In genomic region chr8:70552836-70553235, GRCm38 (mm10) we compare ENCODE assay signal across 9 mouse cellular contexts. TPM values are rescaled to one million over a fixed set of nuclear protein-coding genes. Genes with fewer than 3 reads are reported as not detected.
DNase-seq lines count a peak whose midpoint lies in the region; ATAC-seq lines count a peak whose summit lies in the region.
"Had no signal": no experiment of that assay in that cellular context is flagged by ENCODE, and none has a peak within 500 bp of the region (broad histone marks: within the 10 kb centered on the region; RNA-seq: fewer than 3 reads in every experiment).

No protein-coding gene starts in this region.

- 0 out of 2 replicates have a peak, but pooled peaks cover 8% of the 10 kb centered on the region for H3K36me3 ChIP-seq in kidney, embryonic 15.5 days
- no peaks in the 10 kb centered on the region for H3K36me3 ChIP-seq in kidney, embryonic 14.5 days (ENCODE audit: control insufficient read depth, insufficient read depth, low read length)
- H3K36me3 ChIP-seq in lung, embryonic 16.5 days (ENCODE audit: control insufficient read depth, insufficient read depth, low read length) = no peaks in the 10 kb centered on the region

- H3K27ac ChIP-seq in kidney, embryonic 15.5 days = peak overlapping the region; percentile 32; the same call in 1 of the 2 replicates
- no peak overlapping the region for H3K27ac ChIP-seq in kidney, embryonic 14.5 days (ENCODE audit: low read depth, low read length)
- H3K27ac ChIP-seq in lung, embryonic 16.5 days (ENCODE audit: low read length) = no peak overlapping the region

- H3K9ac ChIP-seq in kidney, embryonic 15.5 days = no peak overlapping the region
- H3K9ac ChIP-seq in kidney, embryonic 14.5 days (ENCODE audit: low read depth, low read length) = no peak overlapping the region
- H3K9ac ChIP-seq in lung, embryonic 16.5 days (ENCODE audit: low read length) = no peak overlapping the region; the same call in 1 of the 2 replicates

- H3K4me2 ChIP-seq in kidney, embryonic 15.5 days = no peak overlapping the region
- no peak overlapping the region for H3K4me2 ChIP-seq in kidney, embryonic 14.5 days (replicated peaks; ENCODE audit: low read depth, low read length)
- H3K4me2 ChIP-seq in lung, embryonic 16.5 days (ENCODE audit: low read depth, low read length) = no peak overlapping the region

- peak; percentile 49 for DNase-seq in 3T3-L1 (ENCODE audit: low read depth, low spot score)
- DNase-seq in brain, adult 2 months (ENCODE audit: low read depth, low spot score) = peak; percentile 54
- no peak for DNase-seq in urinary bladder, adult 18-20 months (ENCODE audit: low spot score in 2 of 2)
- no peak for DNase-seq in ovary, postnatal 10 days (ENCODE audit: low spot score)
- DNase-seq: cerebellum, adult 9-10 months; kidney, adult 18-20 months had no signal

- peaks cover 38% of the 10 kb centered on the region for H3K4me1 ChIP-seq in kidney, embryonic 15.5 days
- 0 out of 2 replicates have a peak, but pooled peaks cover 18% of the 10 kb centered on the region for H3K4me1 ChIP-seq in kidney, embryonic 14.5 days (ENCODE audit: control insufficient read depth, insufficient read depth, low read length)
- H3K4me1 ChIP-seq in lung, embryonic 16.5 days (replicated peaks; ENCODE audit: control insufficient read depth, insufficient read depth, low read length) = peaks cover 35% of the 10 kb centered on the region

- H3K27me3 ChIP-seq in kidney, embryonic 15.5 days = no peaks in the 10 kb centered on the region
- H3K27me3 ChIP-seq in kidney, embryonic 14.5 days (ENCODE audit: control insufficient read depth, insufficient read depth, low read length) = no peaks in the 10 kb centered on the region
- no peaks in the 10 kb centered on the region for H3K27me3 ChIP-seq in lung, embryonic 16.5 days (ENCODE audit: control insufficient read depth, insufficient read depth, low read depth, low read length)

- H3K4me3 ChIP-seq in kidney, embryonic 15.5 days (replicated peaks) = no peak overlapping the region
- H3K4me3 ChIP-seq in kidney, embryonic 14.5 days (ENCODE audit: low read length) = no peak overlapping the region
- no peak overlapping the region for H3K4me3 ChIP-seq in lung, embryonic 16.5 days (ENCODE audit: low read length)

- no peaks in the 10 kb centered on the region for H3K9me3 ChIP-seq in kidney, embryonic 15.5 days (replicated peaks)
- H3K9me3 ChIP-seq in kidney, embryonic 14.5 days (ENCODE audit: control insufficient read depth, low read length) = no peaks in the 10 kb centered on the region
- H3K9me3 ChIP-seq in lung, embryonic 16.5 days (ENCODE audit: control insufficient read depth, low read length) = no peaks in the 10 kb centered on the region

- ATAC-seq in kidney, embryonic 15.5 days (replicated peaks; ENCODE audit: low FRiP score) = 0 out of 2 replicates have a peak, but pooled peaks have one; percentile 20
- ATAC-seq in kidney, embryonic 14.5 days (ENCODE audit: low FRiP score, low TSS enrichment) = no peak
- 0 out of 2 replicates have a peak, but pooled peaks have one; percentile 34 for ATAC-seq in lung, embryonic 16.5 days (ENCODE audit: low read depth)

- WGBS in kidney, embryonic 15.5 days = 38% methylated on average over 1 of the region's 1 CpGs
- 55% methylated on average over 1 of the region's 1 CpGs for WGBS in kidney, embryonic 14.5 days
- WGBS in lung, embryonic 16.5 days = 9% methylated on average over 1 of the region's 1 CpGs

RNA-seq across cellular contexts. Expression of gene Ell, which starts 13.6 kb away (rescaled TPM):
- polyA plus RNA-seq in kidney, embryonic 15.5 days (2015; fragmentation: Nextera tagmentation; extraction: Ambion mirVana) = 20.3 and 23.8 TPM in 2 replicates
- polyA plus RNA-seq in kidney, embryonic 14.5 days (2014; fragmentation: Nextera tagmentation; extraction: Ambion mirVana) = 12.9 and 22.4 TPM in 2 replicates
- 19.8 and 21.4 TPM in 2 replicates for polyA plus RNA-seq in lung, embryonic 16.5 days (2015; fragmentation: Nextera tagmentation; extraction: Ambion mirVana)

RNA-seq across cellular contexts. Expression of gene Kxd1, which starts 25.1 kb away (rescaled TPM):
- polyA plus RNA-seq in kidney, embryonic 15.5 days (2015; fragmentation: Nextera tagmentation; extraction: Ambion mirVana) = 58.5 and 64.5 TPM in 2 replicates
- 70.0 and 70.9 TPM in 2 replicates for polyA plus RNA-seq in kidney, embryonic 14.5 days (2014; fragmentation: Nextera tagmentation; extraction: Ambion mirVana)
- polyA plus RNA-seq in lung, embryonic 16.5 days (2015; fragmentation: Nextera tagmentation; extraction: Ambion mirVana) = 54.0 and 55.3 TPM in 2 replicates

RNA-seq across cellular contexts. Expression of gene Fkbp8, which starts 25.3 kb away (rescaled TPM):
- 295 and 322 TPM in 2 replicates for polyA plus RNA-seq in kidney, embryonic 15.5 days (2015; fragmentation: Nextera tagmentation; extraction: Ambion mirVana)
- 252 and 291 TPM in 2 replicates for polyA plus RNA-seq in kidney, embryonic 14.5 days (2014; fragmentation: Nextera tagmentation; extraction: Ambion mirVana)
- polyA plus RNA-seq in lung, embryonic 16.5 days (2015; fragmentation: Nextera tagmentation; extraction: Ambion mirVana) = 300 and 319 TPM in 2 replicates

RNA-seq across cellular contexts. Expression of gene Isyna1, which starts 41.3 kb away (rescaled TPM):
- 180 and 198 TPM in 2 replicates for polyA plus RNA-seq in kidney, embryonic 15.5 days (2015; fragmentation: Nextera tagmentation; extraction: Ambion mirVana)
- 102 and 118 TPM in 2 replicates for polyA plus RNA-seq in kidney, embryonic 14.5 days (2014; fragmentation: Nextera tagmentation; extraction: Ambion mirVana)
- 118 and 121 TPM in 2 replicates for polyA plus RNA-seq in lung, embryonic 16.5 days (2015; fragmentation: Nextera tagmentation; extraction: Ambion mirVana)

RNA-seq across cellular contexts. Expression of gene Uba52, which starts 42.2 kb away (rescaled TPM):
- polyA plus RNA-seq in kidney, embryonic 15.5 days (2015; fragmentation: Nextera tagmentation; extraction: Ambion mirVana) = 954 and 1,022 TPM in 2 replicates
- 1,078 and 1,559 TPM in 2 replicates for polyA plus RNA-seq in kidney, embryonic 14.5 days (2014; fragmentation: Nextera tagmentation; extraction: Ambion mirVana)
- 917 and 987 TPM in 2 replicates for polyA plus RNA-seq in lung, embryonic 16.5 days (2015; fragmentation: Nextera tagmentation; extraction: Ambion mirVana)

Comparison
In these comparisons a context has a peak if more than half of its experiments do, and no peak if none do; other contexts are left out.
1. DNase-seq: peak in 3T3-L1 (single experiment) and brain, adult 2 months (single experiment); none in urinary bladder, adult 18-20 months (0 of 2) and ovary, postnatal 10 days (single experiment).